Mouse (Mus musculus): ENCODE measurements around the gene Ykt6. TPM values are rescaled to one million over a fixed set of nuclear protein-coding genes. Genes with fewer than 3 reads are reported as not detected.
"Not testable (repeated sequence)": the region's sequence is repeated elsewhere in the genome, so short reads cannot be mapped to it uniquely, and the experiment has no call there.

Gene Ykt6
- polyA plus RNA-seq, 1 experiment from 2014 or later = 18.4 TPM

- not testable (repeated sequence) for H3K36me3 ChIP-seq (ENCODE audit: control insufficient read depth, insufficient read depth, low read length); H3K9me3 ChIP-seq (ENCODE audit: control insufficient read depth, low read length); H3K4me3 ChIP-seq (ENCODE audit: low read depth, low read length); H3K9ac ChIP-seq (ENCODE audit: low read depth, low read length); H3K4me2 ChIP-seq; DNase-seq (ENCODE audit: low spot score); H3K4me1 ChIP-seq (replicated peaks; ENCODE audit: control insufficient read depth, insufficient read depth, low read length); ATAC-seq (replicated peaks; ENCODE audit: low FRiP score); H3K27ac ChIP-seq (ENCODE audit: low read depth, low read length); H3K27me3 ChIP-seq (replicated peaks; ENCODE audit: control insufficient read depth, insufficient read depth, low read length)
- 77% methylated on average over 6 of the region's 6 CpGs for WGBS
Observed at GRCm38 (mm10) chr11:5931947-5932346, 23.5 kb upstream of the Ykt6 start.

DNA sequence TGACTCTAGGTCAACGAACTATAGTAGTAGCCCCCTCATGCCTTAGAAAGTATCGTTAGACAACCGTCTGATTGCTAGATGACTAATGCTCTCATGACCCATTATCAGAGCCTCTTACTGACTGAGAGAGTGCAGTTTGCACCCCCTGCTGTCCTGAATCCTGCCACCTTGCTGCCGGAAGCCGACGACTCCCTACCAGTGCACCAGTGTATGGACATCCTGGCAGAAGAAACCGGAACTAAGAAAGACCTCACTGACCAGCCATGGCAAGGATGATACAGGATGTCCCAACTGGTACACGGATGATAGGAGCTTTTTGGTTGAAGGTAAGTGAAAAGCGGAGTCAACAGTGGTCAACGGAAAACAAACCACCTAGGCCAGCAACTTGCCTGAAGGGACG lies 21.0 kb upstream of the Ykt6 start:
- H3K36me3 ChIP-seq (ENCODE audit: control insufficient read depth, insufficient read depth, low read length); H3K4me1 ChIP-seq (replicated peaks; ENCODE audit: control insufficient read depth, insufficient read depth, low read length); H3K4me2 ChIP-seq; H3K9me3 ChIP-seq (ENCODE audit: control insufficient read depth, low read length); H3K4me3 ChIP-seq (ENCODE audit: low read depth, low read length); DNase-seq (ENCODE audit: low spot score); ATAC-seq (replicated peaks; ENCODE audit: low FRiP score); H3K27me3 ChIP-seq (replicated peaks; ENCODE audit: control insufficient read depth, insufficient read depth, low read length); H3K9ac ChIP-seq (ENCODE audit: low read depth, low read length); H3K27ac ChIP-seq (ENCODE audit: low read depth, low read length): not testable (repeated sequence)
- WGBS = 90% methylated on average over 11 of the region's 11 CpGs

- 0 out of 2 replicates have a peak, but pooled peaks cover under 1% of the 10 kb centered on the region for H3K4me1 ChIP-seq (replicated peaks; ENCODE audit: control insufficient read depth, insufficient read depth, low read length)
Observed at GRCm38 (mm10) chr11:5942966-5943365, 12.5 kb upstream of the Ykt6 start.

DNA sequence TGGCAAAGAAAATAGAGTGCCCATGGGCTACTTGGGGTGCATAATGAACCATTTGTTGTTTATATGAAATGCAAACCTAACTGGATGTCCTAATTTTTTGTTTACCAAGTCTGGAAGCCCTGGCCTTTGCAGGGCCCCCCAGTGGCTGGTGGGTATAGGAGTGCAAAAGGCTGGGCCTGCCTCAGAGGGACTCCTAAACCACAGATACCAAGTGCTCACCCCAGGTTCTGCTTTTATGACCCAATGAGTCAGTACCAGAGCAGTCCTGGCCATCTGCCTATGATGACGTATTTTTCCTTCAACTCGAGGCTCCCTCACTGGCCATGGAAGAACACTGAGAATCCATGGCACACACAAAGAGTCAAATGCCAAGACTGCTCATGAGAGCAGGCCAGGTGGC lies 10.4 kb upstream of the Ykt6 start:
- no peak for ATAC-seq (replicated peaks; ENCODE audit: low FRiP score)

More at GRCm38 (mm10) chr11:5942966-5943365, 12.5 kb upstream of the Ykt6 start:
- H3K27me3 ChIP-seq (replicated peaks; ENCODE audit: control insufficient read depth, insufficient read depth, low read length) = no peaks in the 10 kb centered on the region
- H3K9me3 ChIP-seq (ENCODE audit: control insufficient read depth, low read length) = no peaks in the 10 kb centered on the region
- DNase-seq (ENCODE audit: low spot score) (no peak), ATAC-seq (replicated peaks; ENCODE audit: low FRiP score) (no peak)
- H3K4me2 ChIP-seq = no peak overlapping the region
- no peak overlapping the region for H3K4me3 ChIP-seq (ENCODE audit: low read depth, low read length)
- H3K27ac ChIP-seq (ENCODE audit: low read depth, low read length) = no peak overlapping the region
- H3K9ac ChIP-seq (ENCODE audit: low read depth, low read length) = no peak overlapping the region
- 72% methylated on average over 6 of the region's 6 CpGs for WGBS
- no peaks in the 10 kb centered on the region for H3K36me3 ChIP-seq (ENCODE audit: control insufficient read depth, insufficient read depth, low read length)

DNA sequence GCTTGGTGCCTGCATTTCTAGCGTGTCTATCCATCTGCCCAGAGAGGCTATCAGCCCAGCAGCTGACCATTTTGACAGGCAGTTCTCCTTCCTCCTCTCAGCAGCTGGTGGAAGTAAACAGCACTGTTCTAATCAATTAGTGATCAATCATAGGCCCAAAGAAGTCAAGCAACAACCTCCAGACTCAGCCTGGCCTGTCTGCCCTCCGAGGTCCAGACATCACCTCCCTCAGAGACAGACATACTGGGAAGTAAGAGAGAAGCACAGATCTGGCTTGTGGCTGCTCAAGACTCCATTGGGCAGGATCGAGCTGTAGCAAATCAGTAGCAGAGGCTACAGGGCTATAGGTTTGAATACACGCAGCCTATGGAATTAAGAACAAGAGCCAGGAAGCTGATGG lies 7.7 kb upstream of the Ykt6 start:
- Histone ChIP-seq H3K36me3 (ENCODE audit: control insufficient read depth, insufficient read depth, low read length) (no peaks in the 10 kb centered on the region), H3K27me3 (replicated peaks; ENCODE audit: control insufficient read depth, insufficient read depth, low read length) (no peaks in the 10 kb centered on the region), H3K9ac (ENCODE audit: low read depth, low read length) (no peak overlapping the region), H3K4me2 (no peak overlapping the region), H3K27ac (ENCODE audit: low read depth, low read length) (no peak overlapping the region), H3K4me3 (ENCODE audit: low read depth, low read length) (no peak overlapping the region), H3K9me3 (ENCODE audit: control insufficient read depth, low read length) (no peaks in the 10 kb centered on the region), H3K4me1 (replicated peaks; ENCODE audit: control insufficient read depth, insufficient read depth, low read length) (0 out of 2 replicates have a peak, but pooled peaks cover 6% of the 10 kb centered on the region)
- DNase-seq (ENCODE audit: low spot score) (no peak), ATAC-seq (replicated peaks; ENCODE audit: low FRiP score) (no peak)
- WGBS = 46% methylated on average over 4 of the region's 4 CpGs

More for the DNA sequence above, 10.4 kb upstream of the Ykt6 start:
- no peak overlapping the region for H3K27ac ChIP-seq (ENCODE audit: low read depth, low read length)
- 45% methylated on average over 2 of the region's 2 CpGs for WGBS
- no peak overlapping the region for H3K9ac ChIP-seq (ENCODE audit: low read depth, low read length)
- no peaks in the 10 kb centered on the region for H3K27me3 ChIP-seq (replicated peaks; ENCODE audit: control insufficient read depth, insufficient read depth, low read length)
- H3K4me1 ChIP-seq (replicated peaks; ENCODE audit: control insufficient read depth, insufficient read depth, low read length) = 0 out of 2 replicates have a peak, but pooled peaks cover 5% of the 10 kb centered on the region
- H3K4me3 ChIP-seq (ENCODE audit: low read depth, low read length) = no peak overlapping the region
- DNase-seq (ENCODE audit: low spot score) = no peak
- H3K9me3 ChIP-seq (ENCODE audit: control insufficient read depth, low read length) = no peaks in the 10 kb centered on the region
- H3K36me3 ChIP-seq (ENCODE audit: control insufficient read depth, insufficient read depth, low read length) = no peaks in the 10 kb centered on the region
- H3K4me2 ChIP-seq = no peak overlapping the region

DNA sequence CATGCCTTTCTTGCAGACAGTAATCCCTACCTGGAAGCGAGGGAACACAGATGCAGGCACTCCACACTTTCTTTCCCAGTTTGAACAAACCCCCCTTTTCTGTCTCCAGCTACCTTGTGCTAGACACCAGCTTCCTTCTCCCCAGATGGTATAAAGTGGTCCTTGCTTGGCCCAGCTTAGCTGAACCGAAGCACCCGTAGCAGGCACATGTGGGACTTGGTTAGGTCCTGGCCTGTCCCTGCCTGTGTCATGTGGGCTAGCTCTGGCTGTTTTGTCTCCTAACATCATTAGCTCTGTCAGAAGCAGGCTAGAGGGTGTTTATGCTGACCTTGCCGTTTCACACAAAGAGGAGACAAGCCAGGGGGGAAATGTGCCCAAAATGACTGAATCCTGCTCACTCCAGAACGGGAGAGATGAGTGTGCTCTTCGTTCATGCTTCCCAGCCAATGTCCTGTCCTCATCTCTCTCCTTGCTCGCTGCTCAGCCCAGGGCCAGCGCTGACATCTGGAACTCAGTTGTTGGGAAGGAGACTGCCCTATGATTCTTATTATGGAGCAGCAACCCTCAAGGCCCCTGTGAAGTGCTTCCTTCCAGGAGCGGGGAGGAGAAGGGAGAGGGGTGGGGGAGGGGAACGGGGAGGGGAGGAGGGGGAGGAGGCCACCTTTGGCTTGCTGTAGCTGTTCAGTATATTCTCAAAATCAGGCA lies 6.8 kb upstream of the Ykt6 start:
- H3K4me3 ChIP-seq (ENCODE audit: low read depth, low read length) = no peak overlapping the region
- H3K27ac ChIP-seq (ENCODE audit: low read depth, low read length) = no peak overlapping the region
- H3K9ac ChIP-seq (ENCODE audit: low read depth, low read length) = no peak overlapping the region
- no peaks in the 10 kb centered on the region for H3K9me3 ChIP-seq (ENCODE audit: control insufficient read depth, low read length)
- H3K27me3 ChIP-seq (replicated peaks; ENCODE audit: control insufficient read depth, insufficient read depth, low read length) = no peaks in the 10 kb centered on the region
- 52% methylated on average over 8 of the region's 10 CpGs for WGBS
- 0 out of 2 replicates have a peak, but pooled peaks cover 6% of the 10 kb centered on the region for H3K4me1 ChIP-seq (replicated peaks; ENCODE audit: control insufficient read depth, insufficient read depth, low read length)
- H3K4me2 ChIP-seq = no peak overlapping the region
- DNase-seq (ENCODE audit: low spot score) (no peak), ATAC-seq (replicated peaks; ENCODE audit: low FRiP score) (no peak)
- no peaks in the 10 kb centered on the region for H3K36me3 ChIP-seq (ENCODE audit: control insufficient read depth, insufficient read depth, low read length)

DNA sequence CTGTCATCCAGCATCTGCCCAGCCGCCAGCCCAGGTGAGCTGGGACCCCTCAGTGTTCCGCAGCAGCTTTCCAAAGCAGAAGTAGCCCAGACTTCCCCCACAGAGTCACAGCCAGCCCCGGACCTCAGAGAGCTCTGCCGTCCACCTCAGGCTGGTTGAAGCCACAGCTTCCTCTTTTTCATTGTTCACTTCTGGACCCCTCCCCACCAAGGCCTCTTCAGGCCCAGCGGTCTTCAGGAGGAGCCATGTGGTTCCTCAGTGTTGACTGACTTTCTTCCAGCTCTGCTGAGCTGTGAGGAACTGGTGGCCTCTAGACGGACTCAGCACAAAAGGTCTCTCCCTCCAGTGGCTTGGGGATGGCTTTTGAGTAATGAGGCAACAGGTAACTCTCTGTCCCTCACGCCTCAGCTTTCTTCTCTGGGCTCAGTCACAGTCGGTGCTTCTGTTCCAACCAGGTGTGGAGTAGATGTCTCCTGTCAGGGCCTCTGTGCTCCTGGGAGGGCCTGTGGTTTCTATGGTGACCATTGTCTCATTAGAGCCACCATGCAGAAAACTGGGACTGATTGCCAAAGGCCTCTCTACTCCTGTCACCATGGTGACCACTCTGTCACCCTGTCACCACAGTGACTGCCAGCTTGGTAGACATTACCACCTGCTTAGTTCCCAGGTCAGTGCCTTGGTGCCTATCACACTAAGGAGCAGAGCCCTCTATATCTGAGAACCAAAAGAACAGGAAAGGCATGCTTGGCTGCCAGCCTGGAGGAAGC lies 5.7 kb upstream of the Ykt6 start, which contains the start of gene Gck:
Gck (minus strand) TSS at position 496 of the 767 bp plus-strand sequence.
- ATAC-seq (replicated peaks; ENCODE audit: low FRiP score) (no peak; the same call in 1 of the 2 replicates), DNase-seq (ENCODE audit: low spot score) (no peak)
- no peak within 1 kb of the TSS for H3K27ac ChIP-seq (ENCODE audit: low read depth, low read length)
- no peak within 1 kb of the TSS for H3K4me2 ChIP-seq
- H3K9ac ChIP-seq (ENCODE audit: low read depth, low read length) = no peak within 1 kb of the TSS
- H3K4me3 ChIP-seq (ENCODE audit: low read depth, low read length) = no peak within 1 kb of the TSS
- no peaks in the 10 kb centered on the region for H3K27me3 ChIP-seq (replicated peaks; ENCODE audit: control insufficient read depth, insufficient read depth, low read length)
- no peaks in the 10 kb centered on the region for H3K9me3 ChIP-seq (ENCODE audit: control insufficient read depth, low read length)
- WGBS = 42% methylated on average over 8 of the region's 8 CpGs
- no peaks in the 10 kb centered on the region for H3K36me3 ChIP-seq (ENCODE audit: control insufficient read depth, insufficient read depth, low read length)
- H3K4me1 ChIP-seq (replicated peaks; ENCODE audit: control insufficient read depth, insufficient read depth, low read length) = 0 out of 2 replicates have a peak, but pooled peaks cover 9% of the 10 kb centered on the region

DNA sequence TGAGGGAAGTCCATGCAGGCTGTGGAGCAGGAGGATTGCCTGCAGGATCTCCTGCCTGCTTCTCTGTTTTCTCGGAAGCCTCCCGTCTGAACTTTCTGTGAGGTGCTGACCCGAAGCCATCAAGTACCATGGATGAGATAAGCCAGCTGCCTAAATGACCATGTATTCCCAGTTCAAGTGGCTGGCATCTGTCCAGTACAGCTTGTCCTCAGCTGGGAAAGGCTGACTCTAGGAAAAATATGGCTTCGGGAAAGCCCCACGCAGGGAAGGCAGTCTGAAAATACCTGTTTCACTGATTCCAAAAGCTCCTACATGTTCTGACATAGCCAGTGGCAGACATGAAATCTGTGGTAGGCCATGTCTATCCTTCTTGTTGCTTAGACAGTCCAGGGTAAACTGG lies 3.0 kb upstream of the Ykt6 start:
- Histone ChIP-seq H3K4me3 (ENCODE audit: low read depth, low read length) (no peak overlapping the region), H3K27ac (ENCODE audit: low read depth, low read length) (no peak overlapping the region), H3K9me3 (ENCODE audit: control insufficient read depth, low read length) (no peaks in the 10 kb centered on the region), H3K4me1 (replicated peaks; ENCODE audit: control insufficient read depth, insufficient read depth, low read length) (peaks cover 18% of the 10 kb centered on the region), H3K27me3 (replicated peaks; ENCODE audit: control insufficient read depth, insufficient read depth, low read length) (no peaks in the 10 kb centered on the region), H3K9ac (ENCODE audit: low read depth, low read length) (no peak overlapping the region), H3K36me3 (ENCODE audit: control insufficient read depth, insufficient read depth, low read length) (no peaks in the 10 kb centered on the region), H3K4me2 (no peak overlapping the region)
- WGBS = 78% methylated on average over 5 of the region's 5 CpGs
- no peak for DNase-seq (ENCODE audit: low spot score)
- no peak for ATAC-seq (replicated peaks; ENCODE audit: low FRiP score)
